Mouse (Mus musculus): ENCODE measurements around the gene H2al2c.
"Not testable (repeated sequence)": the region's sequence is repeated elsewhere in the genome, so short reads cannot be mapped to it uniquely, and the experiment has no call there.

The H2al2c gene

GRCm38 (mm10) chrY:2598799-2599198 is at the start of gene H2al2c:
Gene H2al2c (plus strand): TSS chrY:2599099.
- not testable (repeated sequence) for DNase-seq (ENCODE audit: extremely low read depth, low read depth)
